Mouse (Mus musculus) brain, embryonic 14.5 days (tissue): ENCODE measurements around the gene Sat2.

Experiments
- CTCF ChIP-seq: fragments of 200-500 bp; IDR thresholded peaks from 2 replicates; pipeline ENCODE4 v1.5.1; 2012; ENCODE audit warnings: inconsistent platforms, mild to moderate bottlenecking, moderate library complexity, borderline replicate concordance; ENCODE audit not compliant: insufficient read depth, insufficient read length; ENCODE audit errors: extremely low read depth
- POLR2A ChIP-seq: fragments of 200-500 bp; IDR thresholded peaks from 2 replicates; pipeline ENCODE4 v1.6.1; 2012; ENCODE audit warnings: mild to moderate bottlenecking, inconsistent platforms, borderline replicate concordance; ENCODE audit not compliant: poor library complexity, insufficient read depth, insufficient read length, severe bottlenecking; ENCODE audit errors: extremely low read depth

DNA sequence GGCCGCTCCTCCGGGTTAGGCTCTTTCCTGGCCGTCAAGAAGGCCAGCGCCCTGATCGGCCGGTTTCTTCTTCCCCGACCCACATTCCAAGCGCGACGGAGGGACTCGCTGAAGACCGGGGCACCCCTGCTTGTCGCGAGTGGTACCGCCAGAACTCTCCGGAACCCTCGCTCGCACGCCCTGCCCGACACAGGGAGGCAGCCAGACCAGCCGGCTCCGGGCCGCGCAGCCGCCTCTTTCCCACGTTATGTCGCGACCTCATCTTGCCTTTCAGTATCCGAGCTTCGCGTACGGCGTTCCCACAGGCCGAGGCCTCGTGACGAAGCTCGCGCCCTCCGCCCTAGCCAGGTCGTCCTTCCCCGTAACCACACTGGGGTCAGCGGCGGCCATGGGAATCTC is 49.9 kb downstream of the Sat2 start:
- no peak for TF ChIP-seq POLR2A
- no peak for TF ChIP-seq CTCF
